Mouse (Mus musculus) liver, embryonic 11.5 days (tissue): Measurements from ENCODE around the gene Izumo2. TPM values are rescaled to one million over a fixed set of nuclear protein-coding genes. Genes with fewer than 3 reads are reported as not detected.
"Not testable (repeated sequence)": the region's sequence is repeated elsewhere in the genome, so short reads cannot be mapped to it uniquely, and the experiment has no call there.

ENCODE experiments used
- ATAC-seq: fragments of 200-750 bp; cut with Nextera tagmentation; replicated peaks from 2 replicates; pipeline ENCODE4 v1.8.0; 2017; ENCODE audit warnings: moderate number of reproducible peaks, mild to moderate bottlenecking, moderate TSS enrichment, moderate library complexity; ENCODE audit not compliant: low FRiP score
- DNase-seq: peaks from one replicate; pipeline ENCODE4 v3.0.0-alpha.2; 2017; ENCODE audit warnings: low spot score
- H3K27ac ChIP-seq: fragments of 300-500 bp; sonication (generic); 2 replicates; pipeline ENCODE4 v1.5.1; 2014; ENCODE audit warnings: mild to moderate bottlenecking, low read depth, low read length, control low read depth
- H3K27me3 ChIP-seq: fragments of 300-500 bp; sonication (generic); replicated peaks from 2 replicates; pipeline ENCODE4 v1.6.1; 2014; ENCODE audit warnings: low read length, mixed read lengths; ENCODE audit not compliant: control insufficient read depth, insufficient read depth
- H3K36me3 ChIP-seq: fragments of 300-500 bp; sonication (generic); 2 replicates; pipeline ENCODE4 v1.6.1; 2014; ENCODE audit warnings: mild to moderate bottlenecking, low read length, moderate library complexity, mixed read lengths; ENCODE audit not compliant: control insufficient read depth, insufficient read depth
- H3K4me1 ChIP-seq: fragments of 300-500 bp; sonication (generic); replicated peaks from 2 replicates; pipeline ENCODE4 v1.6.1; 2014; ENCODE audit warnings: low read length, mixed read lengths; ENCODE audit not compliant: control insufficient read depth, insufficient read depth
- H3K4me2 ChIP-seq: fragments of 300-500 bp; sonication (generic); 2 replicates; pipeline ENCODE4 v1.6.1; 2014; ENCODE audit warnings: mild to moderate bottlenecking, control low read depth, moderate library complexity
- H3K4me3 ChIP-seq: fragments of 300-500 bp; sonication (generic); 2 replicates; pipeline ENCODE4 v1.5.1; 2014; ENCODE audit warnings: low read depth, low read length, control low read depth
- H3K9ac ChIP-seq: fragments of 300-500 bp; sonication (generic); 2 replicates; pipeline ENCODE4 v1.6.1; 2014; ENCODE audit warnings: low read depth, low read length, control low read depth
- H3K9me3 ChIP-seq: fragments of 300-500 bp; sonication (generic); 2 replicates; pipeline ENCODE4 v1.6.1; 2016; ENCODE audit warnings: low read length, inconsistent platforms, mixed read lengths; ENCODE audit not compliant: control insufficient read depth
- WGBS: fragments of 180-500 bp; shearing (Covaris S2); extraction: QIAGEN DNeasy Blood & Tissue Kit; methylation state at CpG from one replicate; pipeline ENCODE4 v1.1.7; 2014; 5-methylcytosine and 5-hydroxymethylcytosine counted together
- polyA plus RNA-seq: library from polyadenylated mRNA; unstranded; fragments of >200 nt; fragmentation: Nextera tagmentation; extraction: Ambion mirVana; gene quantifications from 2 replicates; pipeline ENCODE4 v1.2.1, GENCODE M21; 2014

The Izumo2 gene
- polyA plus RNA-seq, 1 experiment from 2014 or later, result not detected

DNA sequence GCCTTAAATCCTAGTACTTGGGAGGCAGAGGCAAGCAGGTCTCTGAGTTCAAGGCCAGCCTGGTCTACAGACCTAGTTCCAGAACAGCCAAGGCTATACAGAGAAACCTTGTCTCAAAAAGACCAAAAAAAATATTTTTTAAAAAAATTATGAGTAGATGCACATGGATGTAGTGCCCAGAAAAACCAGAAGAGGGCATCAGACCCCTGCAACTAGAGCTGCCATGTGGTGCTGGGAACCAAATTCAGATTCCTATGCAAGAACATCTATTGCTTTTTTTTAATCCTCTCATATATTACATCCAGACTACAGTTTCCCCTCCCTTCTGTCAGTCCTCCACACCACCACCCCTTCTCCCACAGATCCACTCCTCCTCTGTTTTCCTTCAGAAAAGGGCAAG lies 2.2 kb upstream of the Izumo2 start:
- H3K9me3 ChIP-seq, result no peaks in the 10 kb centered on the region
- DNase-seq, result no peak
- no peaks in the 10 kb centered on the region for H3K4me1 ChIP-seq
- ATAC-seq, result no peak
- no peak overlapping the region for H3K4me2 ChIP-seq
- H3K4me3 ChIP-seq, result no peak overlapping the region
- H3K36me3 ChIP-seq, result no peaks in the 10 kb centered on the region
- no peak overlapping the region for H3K9ac ChIP-seq
- H3K27me3 ChIP-seq, result no peaks in the 10 kb centered on the region
- no peak overlapping the region for H3K27ac ChIP-seq

DNA sequence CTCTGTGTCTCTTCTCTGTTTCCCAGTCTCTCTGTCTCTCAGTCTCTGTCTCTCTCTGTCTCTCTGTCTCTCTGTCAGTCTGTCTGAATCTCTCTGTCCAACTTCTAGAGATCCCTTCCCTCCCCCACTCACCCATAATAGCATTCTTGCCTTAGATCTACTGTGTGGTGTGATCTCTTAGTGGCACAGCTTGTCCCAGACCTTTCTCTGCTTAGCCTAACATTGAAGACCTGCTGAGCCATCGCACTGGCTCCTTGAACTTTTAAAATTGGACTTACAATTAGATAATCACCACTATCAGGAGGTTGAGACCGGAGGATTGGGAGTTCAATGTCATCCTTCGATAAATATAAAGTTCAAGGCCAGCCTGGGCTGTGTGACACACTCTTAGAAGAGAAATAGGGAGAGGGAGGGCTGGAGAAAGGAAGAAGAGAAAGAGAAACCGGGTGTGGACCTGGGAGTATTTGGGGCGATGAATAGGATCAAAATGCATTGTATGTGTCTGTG lies 1.3 kb upstream of the Izumo2 start:
- Histone ChIP-seq H3K27ac (no peak overlapping the region), H3K9me3 (no peaks in the 10 kb centered on the region), H3K27me3 (no peaks in the 10 kb centered on the region), H3K4me2 (no peak overlapping the region), H3K4me1 (no peaks in the 10 kb centered on the region), H3K36me3 (no peaks in the 10 kb centered on the region), H3K4me3 (no peak overlapping the region), H3K9ac (no peak overlapping the region)
- DNase-seq (no peak), ATAC-seq (no peak)
- 81% methylated on average over 5 of the region's 5 CpGs for WGBS

DNA sequence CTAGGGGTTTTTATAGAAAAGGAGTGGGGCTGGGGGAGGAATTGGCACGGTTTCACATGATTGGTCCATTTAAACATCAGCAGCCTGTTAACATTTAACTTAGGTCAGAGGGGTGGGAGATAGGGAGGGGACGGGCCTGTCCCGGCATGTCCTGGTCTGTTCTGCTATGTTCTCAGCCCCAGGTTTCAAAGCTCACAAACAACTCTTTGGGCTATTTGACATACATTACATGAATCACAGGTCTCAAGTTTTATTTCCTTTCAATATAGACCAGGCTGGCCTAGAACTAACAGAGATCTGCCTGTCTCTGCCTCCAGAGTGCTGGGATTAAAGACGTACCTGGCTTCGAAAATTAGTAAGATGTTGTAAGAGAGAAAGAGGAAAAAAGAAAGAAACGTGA lies 449 bp upstream of the Izumo2 start:
- H3K4me2 ChIP-seq, H3K9ac ChIP-seq, H3K4me1 ChIP-seq, H3K4me3 ChIP-seq, H3K27ac ChIP-seq, H3K27me3 ChIP-seq, DNase-seq, H3K36me3 ChIP-seq, H3K9me3 ChIP-seq, ATAC-seq: not testable (repeated sequence)
- WGBS, result 77% methylated on average over 6 of the region's 6 CpGs

DNA sequence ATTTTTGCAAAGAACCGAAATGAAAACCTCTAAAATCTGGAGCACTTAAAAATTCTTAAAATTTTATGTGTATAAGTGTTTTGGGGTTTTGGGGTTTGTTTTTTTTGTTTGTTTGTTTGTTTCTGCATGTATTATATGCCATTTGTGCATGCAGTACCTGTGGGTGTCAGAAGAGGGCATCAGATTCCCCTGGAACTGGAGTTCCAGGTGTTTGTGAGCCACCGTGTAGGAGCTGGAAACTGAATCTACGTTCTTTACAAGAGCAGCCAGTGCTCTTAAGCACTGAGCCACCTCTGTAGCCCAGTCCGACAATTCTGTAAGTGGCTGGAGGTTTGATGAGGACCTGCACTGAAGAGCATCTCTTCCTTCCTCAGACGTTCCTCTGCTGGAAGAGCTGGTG lies 1.3 kb downstream of the Izumo2 start:
- Histone ChIP-seq H3K9me3 (no peaks in the 10 kb centered on the region), H3K27me3 (no peaks in the 10 kb centered on the region), H3K36me3 (no peaks in the 10 kb centered on the region), H3K4me3 (no peak overlapping the region), H3K27ac (no peak overlapping the region), H3K4me1 (no peaks in the 10 kb centered on the region), H3K9ac (no peak overlapping the region), H3K4me2 (no peak overlapping the region)
- no peak for DNase-seq
- WGBS, result 81% methylated on average over 5 of the region's 5 CpGs
- ATAC-seq, result no peak

DNA sequence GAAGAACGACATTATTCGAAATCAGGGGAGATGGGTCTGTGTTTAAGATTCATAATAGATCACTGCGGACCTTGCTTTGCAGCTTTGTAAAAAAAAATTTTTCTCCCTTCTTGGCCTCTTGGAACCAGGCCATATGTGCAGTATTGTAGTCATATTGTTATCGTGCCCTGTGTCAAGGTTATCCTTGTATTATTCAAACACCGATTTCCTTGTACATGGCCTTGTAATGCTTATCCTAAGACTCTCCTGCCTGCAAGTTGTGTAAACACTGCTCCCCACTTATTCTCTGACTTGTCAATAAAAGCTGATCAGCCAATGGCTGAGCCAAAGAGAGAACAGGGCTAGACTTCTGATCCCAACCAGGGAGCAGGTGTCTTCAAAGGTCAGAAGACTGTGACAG lies 13.5 kb downstream of the Izumo2 start:
- WGBS, result 81% methylated on average over 5 of the region's 5 CpGs
- H3K9ac ChIP-seq, result no peak overlapping the region

DNA sequence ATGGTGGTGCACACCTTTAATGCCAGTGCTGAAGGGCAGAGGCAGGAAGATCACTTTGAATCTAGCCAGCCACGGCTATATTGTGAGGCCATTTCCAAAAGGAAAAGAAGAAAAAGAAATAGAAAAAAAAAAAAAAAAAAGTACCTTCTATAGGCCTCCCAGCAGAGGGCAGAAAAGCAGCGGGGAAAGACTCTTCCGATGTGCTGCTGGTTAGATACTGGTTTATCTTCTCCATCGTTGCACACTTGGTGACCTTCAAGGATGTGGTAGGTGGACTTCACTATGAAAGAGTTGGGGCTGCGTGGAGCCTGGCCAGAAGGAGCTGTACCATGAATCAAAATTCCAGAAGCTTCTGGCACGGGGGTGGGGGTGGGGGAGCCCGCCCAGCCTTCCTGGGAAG lies 15.8 kb downstream of the Izumo2 start:
- ATAC-seq (no peak), DNase-seq (no peak)
- H3K9ac ChIP-seq, result no peak overlapping the region
- no peaks in the 10 kb centered on the region for H3K9me3 ChIP-seq
- WGBS, result 23% methylated on average over 7 of the region's 7 CpGs
- no peaks in the 10 kb centered on the region for H3K36me3 ChIP-seq
- H3K4me3 ChIP-seq, result no peak overlapping the region
- no peak overlapping the region for H3K4me2 ChIP-seq
- H3K4me1 ChIP-seq, result no peaks in the 10 kb centered on the region
- no peaks in the 10 kb centered on the region for H3K27me3 ChIP-seq
- H3K27ac ChIP-seq, result no peak overlapping the region

More for the DNA sequence above, 13.5 kb downstream of the Izumo2 start:
- ATAC-seq, result no peak
- Histone ChIP-seq H3K27me3 (no peaks in the 10 kb centered on the region), H3K4me2 (no peak overlapping the region), H3K4me3 (no peak overlapping the region), H3K36me3 (no peaks in the 10 kb centered on the region), H3K9me3 (no peaks in the 10 kb centered on the region), H3K4me1 (no peaks in the 10 kb centered on the region), H3K27ac (no peak overlapping the region)
- DNase-seq, result no peak

DNA sequence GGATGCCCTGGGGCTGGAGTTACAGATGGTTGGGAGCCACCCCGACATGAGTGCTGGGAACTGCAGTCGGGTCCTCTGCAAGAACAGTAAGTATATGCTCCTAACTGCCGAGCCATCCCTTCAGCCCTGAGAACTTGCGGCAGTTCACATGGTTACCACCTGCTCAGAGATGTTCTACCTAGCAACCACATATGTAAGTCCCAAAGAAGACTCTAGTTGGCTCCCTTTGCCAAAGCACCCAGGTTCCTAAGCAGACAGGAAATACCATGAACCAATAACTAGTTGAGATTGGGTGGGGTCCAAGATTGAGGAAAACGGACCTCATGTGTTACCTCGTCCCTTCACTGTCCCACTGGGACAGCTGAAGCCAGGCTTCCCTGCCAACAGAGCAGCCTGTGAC lies 17.8 kb downstream of the Izumo2 start:
- H3K4me1 ChIP-seq, result no peaks in the 10 kb centered on the region
- no peaks in the 10 kb centered on the region for H3K27me3 ChIP-seq
- no peaks in the 10 kb centered on the region for H3K9me3 ChIP-seq
- H3K4me3 ChIP-seq, result no peak overlapping the region
- no peak overlapping the region for H3K27ac ChIP-seq
- DNase-seq, result no peak
- no peaks in the 10 kb centered on the region for H3K36me3 ChIP-seq
- no peak for ATAC-seq
- no peak overlapping the region for H3K4me2 ChIP-seq
- 65% methylated on average over 6 of the region's 6 CpGs for WGBS
- no peak overlapping the region for H3K9ac ChIP-seq

DNA sequence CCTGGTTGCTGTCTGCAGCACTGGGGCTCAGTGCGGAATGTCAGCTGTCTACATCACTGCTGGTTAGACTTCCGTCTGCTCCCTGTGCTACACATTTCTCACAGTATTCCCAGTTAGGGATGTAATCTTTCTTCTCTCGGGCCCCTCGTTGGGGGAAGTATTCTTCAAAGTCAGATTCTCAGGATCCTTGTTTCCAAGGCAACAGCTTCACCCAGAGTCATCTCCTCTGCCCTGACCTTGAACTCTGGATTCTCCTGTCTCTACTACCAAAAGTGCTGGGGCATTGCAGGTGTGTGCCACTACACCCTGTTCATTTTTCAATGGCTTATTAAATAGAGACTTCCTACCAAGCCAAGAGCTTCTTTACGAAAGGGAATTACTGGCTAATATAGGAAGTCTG lies 18.6 kb downstream of the Izumo2 start:
- H3K4me3 ChIP-seq, result no peak overlapping the region
- H3K9me3 ChIP-seq, result no peaks in the 10 kb centered on the region
- no peak for ATAC-seq
- no peak for DNase-seq
- H3K36me3 ChIP-seq, result no peaks in the 10 kb centered on the region
- H3K9ac ChIP-seq, result no peak overlapping the region
- 65% methylated on average over 5 of the region's 5 CpGs for WGBS
- no peaks in the 10 kb centered on the region for H3K4me1 ChIP-seq
- H3K27me3 ChIP-seq, result no peaks in the 10 kb centered on the region
- H3K4me2 ChIP-seq, result no peak overlapping the region
- no peak overlapping the region for H3K27ac ChIP-seq

DNA sequence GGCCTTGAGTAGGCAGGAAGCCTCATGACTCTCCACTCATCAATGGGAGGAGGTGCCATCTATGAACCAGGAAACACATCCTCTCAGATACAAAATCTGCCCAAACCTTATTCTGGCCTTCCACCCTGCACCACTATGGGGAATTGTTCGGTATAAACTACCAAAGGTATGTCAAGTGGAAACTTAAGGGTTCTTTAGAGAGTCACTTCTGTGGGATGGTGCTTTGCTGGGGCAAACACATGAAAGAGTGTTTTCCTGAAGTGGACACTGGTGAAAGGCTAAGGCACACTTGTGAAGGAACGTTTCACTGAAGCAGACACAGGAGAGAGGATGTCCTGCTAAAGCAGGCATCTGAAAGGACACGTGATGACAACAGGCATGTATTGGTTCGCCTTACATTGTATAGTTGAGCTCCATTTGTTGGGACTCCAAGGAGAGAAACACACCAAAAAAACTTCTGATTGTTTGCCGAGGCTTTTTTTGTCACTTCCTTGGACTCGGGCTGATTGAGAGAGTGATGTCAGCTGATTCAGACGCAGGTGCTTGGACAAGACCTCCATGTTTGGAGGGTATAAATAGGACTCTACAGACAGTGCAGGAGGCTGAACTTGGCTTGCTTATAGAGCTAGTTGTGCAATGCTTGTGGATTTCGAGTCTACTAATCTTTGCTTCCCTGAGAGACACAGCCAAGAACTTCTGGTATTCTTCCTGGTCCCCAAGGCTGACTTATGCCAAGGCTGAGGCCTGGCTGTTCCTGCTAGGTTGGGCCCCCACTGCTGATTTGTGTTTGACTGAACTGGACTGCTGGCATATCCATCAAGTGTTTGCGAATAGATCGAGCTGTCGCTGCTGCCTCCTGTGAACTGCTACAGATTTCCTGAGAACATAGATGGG lies 19.8 kb downstream of the Izumo2 start:
- DNase-seq (no peak), ATAC-seq (no peak)
- no peaks in the 10 kb centered on the region for H3K4me1 ChIP-seq
- H3K36me3 ChIP-seq, result no peaks in the 10 kb centered on the region; the same call in 1 of the 2 replicates
- WGBS, result 76% methylated on average over 11 of the region's 11 CpGs
- H3K9ac ChIP-seq, result no peak overlapping the region
- no peak overlapping the region for H3K4me3 ChIP-seq
- H3K4me2 ChIP-seq, result no peak overlapping the region
- no peaks in the 10 kb centered on the region for H3K27me3 ChIP-seq
- no peak overlapping the region for H3K27ac ChIP-seq
- H3K9me3 ChIP-seq, result no peaks in the 10 kb centered on the region
